Mouse (Mus musculus) heart, embryonic 11.5 days (tissue): Measurements from ENCODE around the gene H2al2b. TPM values are rescaled to one million over a fixed set of nuclear protein-coding genes. Genes with fewer than 3 reads are reported as not detected.
"Not testable (repeated sequence)": the region's sequence is repeated elsewhere in the genome, so short reads cannot be mapped to it uniquely, and the experiment has no call there.

Experiments used
- ATAC-seq: fragments of 200-750 bp; cut with Nextera tagmentation; replicated peaks from 2 replicates; pipeline ENCODE4 v1.8.0; 2017; ENCODE audit warnings: moderate library complexity; ENCODE audit not compliant: insufficient number of reproducible peaks, low FRiP score, low TSS enrichment
- H3K27ac ChIP-seq: fragments of 300-500 bp; sonication (generic); 2 replicates; pipeline ENCODE4 v1.5.1; 2014; ENCODE audit warnings: mild to moderate bottlenecking, low read depth, low read length
- H3K27me3 ChIP-seq: fragments of 300-500 bp; sonication (generic); 2 replicates; pipeline ENCODE4 v1.6.1; 2014; ENCODE audit warnings: mild to moderate bottlenecking, low read length, mixed read lengths; ENCODE audit not compliant: control insufficient read depth, insufficient read depth
- H3K36me3 ChIP-seq: fragments of 300-500 bp; sonication (generic); 2 replicates; pipeline ENCODE4 v1.6.1; 2014; ENCODE audit warnings: mild to moderate bottlenecking, low read length, moderate library complexity, mixed read lengths; ENCODE audit not compliant: control insufficient read depth, insufficient read depth
- H3K4me1 ChIP-seq: fragments of 300-500 bp; sonication (generic); 2 replicates; pipeline ENCODE4 v1.6.1; 2014; ENCODE audit warnings: low read length; ENCODE audit not compliant: control insufficient read depth, insufficient read depth
- H3K4me2 ChIP-seq: fragments of 300-500 bp; sonication (generic); 2 replicates; pipeline ENCODE4 v1.6.1; 2014; ENCODE audit warnings: mild to moderate bottlenecking, moderate library complexity
- H3K4me3 ChIP-seq: fragments of 300-500 bp; sonication (generic); 2 replicates; pipeline ENCODE4 v1.5.1; 2014; ENCODE audit warnings: low read depth, low read length
- H3K9ac ChIP-seq: fragments of 300-500 bp; sonication (generic); 2 replicates; pipeline ENCODE4 v1.6.1; 2014; ENCODE audit warnings: mild to moderate bottlenecking, low read depth, low read length, moderate library complexity
- H3K9me3 ChIP-seq: fragments of 300-500 bp; sonication (generic); replicated peaks from 2 replicates; pipeline ENCODE4 v1.6.1; 2016; ENCODE audit warnings: low read length; ENCODE audit not compliant: control insufficient read depth
- WGBS: fragments of 180-500 bp; shearing (Covaris S2); extraction: QIAGEN DNeasy Blood & Tissue Kit; methylation state at CpG from one replicate; pipeline ENCODE4 v1.1.7; 2014; ENCODE audit not compliant: insufficient replicate concordance; 5-methylcytosine and 5-hydroxymethylcytosine counted together
- polyA plus RNA-seq: library from polyadenylated mRNA; unstranded; fragments of >200 nt; fragmentation: Nextera tagmentation; extraction: Ambion mirVana; gene quantifications from 2 replicates; pipeline ENCODE4 v1.2.1, GENCODE M21; 2014

The H2al2b gene
- not detected in 2 replicates for polyA plus RNA-seq

- ATAC-seq, H3K9ac ChIP-seq, H3K4me2 ChIP-seq, H3K27me3 ChIP-seq, H3K36me3 ChIP-seq, H3K4me1 ChIP-seq, H3K9me3 ChIP-seq, H3K27ac ChIP-seq, H3K4me3 ChIP-seq: not testable (repeated sequence)
- WGBS, result no CpG with 5 or more reads among the region's 4 CpGs
These were observed at the start of gene H2al2b for GRCm38 (mm10) chrY:2720574-2720973. H2al2b (minus strand) TSS chrY:2720674.

Other genes with a start within 250 kb of the H2al2b start
- not detected in 2 replicates for gene H2al2c, start 121.6 kb downstream of the H2al2b start, polyA plus RNA-seq
- gene Sry, start 57.0 kb downstream of the H2al2b start, polyA plus RNA-seq, result not detected in 2 replicates
- not detected in 2 replicates for gene Gm4064, start 75.5 kb upstream of the H2al2b start, polyA plus RNA-seq
- not detected in 2 replicates for gene Rbmy, start 110.0 kb upstream of the H2al2b start, polyA plus RNA-seq
- not detected in 2 replicates for gene Gm10256, start 110.0 kb upstream of the H2al2b start, polyA plus RNA-seq
- gene Gm10352, start 180.3 kb upstream of the H2al2b start, polyA plus RNA-seq, result not detected in 2 replicates
- gene Gm29289, start 211.9 kb upstream of the H2al2b start, polyA plus RNA-seq, result not detected in 2 replicates